Mouse (Mus musculus) embryonic facial prominence, embryonic 14.5 days (tissue): ENCODE measurements at regions not wholly inside any gene's neighbourhood (a gene's known extent, or its start where the extent isn't known, plus 50 kb on each side); places are given as distances from the start of the nearest gene placed in this dataset.
A peak's percentile ranks its signal among the peaks of the same experiment; 100 is the strongest.

ENCODE experiments used
- ATAC-seq: fragments of 200-750 bp; cut with Nextera tagmentation; 2 replicates; pipeline ENCODE4 v1.8.0; 2017; ENCODE audit warnings: low read depth, moderate number of reproducible peaks, moderate TSS enrichment
- DNase-seq: peaks from one replicate; pipeline ENCODE4 v3.0.0-alpha.2; 2015; ENCODE audit warnings: low spot score
- H3K27ac ChIP-seq: fragments of 300-500 bp; sonication (generic); replicated peaks from 2 replicates; pipeline ENCODE4 v1.5.1; 2014; ENCODE audit warnings: low read depth, mild to moderate bottlenecking, low read length, moderate library complexity
- H3K27me3 ChIP-seq: fragments of 300-500 bp; sonication (generic); replicated peaks from 2 replicates; pipeline ENCODE4 v1.6.1; 2014; ENCODE audit warnings: low read length; ENCODE audit not compliant: control insufficient read depth, insufficient read depth
- H3K36me3 ChIP-seq: fragments of 300-500 bp; sonication (generic); 2 replicates; pipeline ENCODE4 v1.6.1; 2014; ENCODE audit warnings: low read length, mixed read lengths; ENCODE audit not compliant: control insufficient read depth, insufficient read depth
- H3K4me1 ChIP-seq: fragments of 300-500 bp; sonication (generic); 2 replicates; pipeline ENCODE4 v1.6.1; 2014; ENCODE audit warnings: antibody characterized with exemption, low read length; ENCODE audit not compliant: control insufficient read depth, insufficient read depth
- H3K4me2 ChIP-seq: fragments of 300-500 bp; sonication (generic); 2 replicates; pipeline ENCODE4 v1.6.1; 2014; ENCODE audit warnings: low read depth, mild to moderate bottlenecking, low read length, moderate library complexity, mixed read lengths
- H3K4me3 ChIP-seq: fragments of 300-500 bp; sonication (generic); 2 replicates; pipeline ENCODE4 v1.5.1; 2014; ENCODE audit warnings: low read depth, mild to moderate bottlenecking, low read length
- H3K9ac ChIP-seq: fragments of 300-500 bp; sonication (generic); 2 replicates; pipeline ENCODE4 v1.6.1; 2014; ENCODE audit warnings: low read depth, mild to moderate bottlenecking, low read length, moderate library complexity, mixed read lengths
- H3K9me3 ChIP-seq: fragments of 300-500 bp; sonication (generic); 2 replicates; pipeline ENCODE4 v1.6.1; 2016; ENCODE audit warnings: low read length; ENCODE audit not compliant: control insufficient read depth
- WGBS: fragments of 180-500 bp; shearing (Covaris S2); extraction: QIAGEN DNeasy Blood & Tissue Kit; methylation state at CpG from one replicate; pipeline ENCODE4 v1.1.7; 2014; 5-methylcytosine and 5-hydroxymethylcytosine counted together

DNA sequence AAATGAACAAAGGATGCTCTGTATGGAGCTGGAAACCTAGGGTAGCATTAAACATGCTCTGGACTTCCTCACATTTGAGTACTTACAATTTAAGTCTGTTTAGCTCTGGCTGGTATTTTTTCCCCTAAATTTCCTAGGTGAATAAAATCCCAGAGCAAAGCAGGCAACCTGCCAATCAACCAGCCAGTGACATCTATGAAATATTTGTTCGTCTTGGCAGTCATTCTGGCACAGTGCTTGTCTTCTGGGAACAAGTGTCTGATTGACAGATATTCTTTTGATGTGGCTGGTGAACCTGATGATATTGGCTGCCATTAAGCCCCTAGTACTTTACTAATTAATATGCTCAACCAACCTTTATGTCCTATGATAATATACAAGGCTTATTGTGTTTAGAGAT lies 64.1 kb upstream of the Dcaf12l2 start:
- WGBS: 48% methylated on average over 1 of the region's 1 CpGs
- Histone ChIP-seq H3K27ac (no peak overlapping the region), H3K36me3 (no peaks in the 10 kb centered on the region), H3K4me1 (no peaks in the 10 kb centered on the region), H3K27me3 (no peaks in the 10 kb centered on the region), H3K4me2 (no peak overlapping the region), H3K9ac (no peak overlapping the region), H3K9me3 (no peaks in the 10 kb centered on the region), H3K4me3 (no peak overlapping the region)
- DNase-seq (peak; percentile 24), ATAC-seq (no peak)
